Mouse (Mus musculus): ENCODE data around the gene Gpkow. TPM values are rescaled to one million over a fixed set of nuclear protein-coding genes. Genes with fewer than 3 reads are reported as not detected.

Gpkow gene
- polyA plus RNA-seq (2015; fragmentation: Nextera tagmentation; extraction: Ambion mirVana): 36.7 and 37.7 TPM in 2 replicates

DNA sequence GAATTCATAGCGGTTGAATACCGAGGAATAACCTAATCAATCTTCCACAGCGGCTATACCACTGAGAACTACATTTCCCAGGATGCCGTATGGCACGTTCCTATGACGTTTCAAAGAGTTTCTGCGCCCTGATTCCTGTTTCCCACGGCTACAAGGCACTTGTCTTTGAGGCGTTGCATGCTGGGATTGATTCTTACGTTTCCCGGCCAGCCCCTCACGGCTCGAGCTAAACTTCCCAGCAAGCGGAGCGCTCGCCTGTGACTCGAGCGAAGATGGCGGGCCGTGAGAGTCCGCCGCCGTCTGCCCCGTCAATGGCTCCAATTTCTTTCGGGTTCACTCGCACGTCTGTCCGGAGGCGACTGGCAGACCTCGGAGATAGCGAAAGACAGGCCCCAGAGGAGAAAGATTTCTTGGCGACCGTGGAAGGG is at the start of gene Gpkow:
TSS of gene Gpkow (plus strand) at position 178 of the 428 bp plus-strand sequence.

DNA sequence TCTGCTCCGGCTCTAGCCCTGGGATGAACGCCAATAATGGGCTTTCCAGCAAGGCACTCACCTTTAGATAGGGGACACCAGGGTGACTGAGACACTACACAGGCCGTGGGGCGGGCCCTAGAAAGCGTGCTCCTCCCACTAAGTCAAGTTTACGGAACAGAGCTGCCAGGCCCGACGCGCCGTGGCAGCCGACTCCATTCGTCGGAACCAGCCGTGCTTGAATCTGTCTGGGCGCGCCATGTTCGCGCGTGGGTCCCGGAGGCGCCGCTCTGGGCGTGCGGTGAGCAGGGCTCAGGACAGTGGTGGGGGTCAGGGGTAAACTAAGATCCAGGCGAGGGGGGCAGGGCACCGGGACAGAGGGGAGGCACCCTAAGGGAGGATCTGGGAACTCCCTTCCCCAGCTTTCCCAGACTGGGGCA is 39.7 kb upstream of the Gpkow start, which contains the start of gene Prickle3:
TSS of gene Prickle3 (plus strand) at position 40 of the 419 bp plus-strand sequence.

DNA sequence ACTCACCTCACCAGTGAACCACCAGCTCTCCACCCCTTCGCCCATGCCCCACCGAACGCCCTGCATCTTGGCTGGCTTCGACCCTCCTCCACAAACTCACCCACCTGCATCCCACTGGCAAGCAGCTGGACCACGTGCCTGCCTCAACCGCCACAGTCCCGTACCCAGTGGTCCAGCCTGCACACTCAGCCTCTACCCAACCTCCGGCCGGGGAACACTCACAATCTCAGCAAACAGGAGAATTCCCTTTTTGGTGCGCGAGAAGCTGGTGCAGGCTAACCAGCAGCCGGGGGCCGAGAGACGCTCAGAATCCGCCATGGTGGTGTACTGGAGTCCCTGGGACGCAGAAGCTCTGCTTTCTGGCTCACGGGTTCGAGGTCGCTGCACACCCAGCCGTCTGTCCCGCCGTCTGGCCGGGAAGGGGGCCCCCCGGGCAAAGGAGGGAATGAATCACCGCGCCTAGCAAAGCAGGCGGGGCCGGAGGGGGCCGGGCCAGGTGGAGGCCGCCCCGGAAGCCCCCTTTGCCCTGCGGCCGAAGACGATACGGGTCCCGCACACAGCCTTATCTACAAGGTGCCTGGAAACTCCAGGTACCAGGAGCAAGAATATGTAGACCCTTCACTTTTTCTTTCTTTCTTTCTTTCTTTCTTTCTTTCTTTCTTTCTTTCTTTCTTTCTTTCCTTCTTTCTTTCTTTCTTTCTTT is 25.9 kb upstream of the Gpkow start, which contains the start of gene Plp2:
TSS of gene Plp2 (minus strand) at position 470 of the 703 bp plus-strand sequence.

DNA sequence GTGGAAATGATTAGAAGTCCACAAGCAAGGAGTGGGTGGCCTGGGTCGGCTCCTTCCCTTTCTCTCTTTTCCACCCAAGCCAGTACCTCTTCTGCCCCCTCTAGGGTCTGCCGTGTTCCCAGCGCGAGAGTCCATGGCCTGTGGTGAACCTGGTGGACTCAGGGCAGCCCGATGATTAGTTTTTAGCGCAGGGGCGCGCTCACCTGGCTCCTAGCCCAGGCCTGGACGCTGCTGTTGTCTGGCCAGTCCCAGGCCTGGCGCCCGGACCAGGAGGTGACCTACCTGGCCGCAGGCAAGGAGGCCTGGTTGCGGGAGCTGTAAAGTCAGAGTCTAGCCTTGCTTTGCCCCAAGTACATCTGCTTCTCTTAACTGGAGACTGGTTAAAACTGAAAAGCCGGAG is 16.1 kb upstream of the Gpkow start, which contains the start of gene Magix:
TSS of gene Magix (minus strand) at position 388 of the 400 bp plus-strand sequence.

DNA sequence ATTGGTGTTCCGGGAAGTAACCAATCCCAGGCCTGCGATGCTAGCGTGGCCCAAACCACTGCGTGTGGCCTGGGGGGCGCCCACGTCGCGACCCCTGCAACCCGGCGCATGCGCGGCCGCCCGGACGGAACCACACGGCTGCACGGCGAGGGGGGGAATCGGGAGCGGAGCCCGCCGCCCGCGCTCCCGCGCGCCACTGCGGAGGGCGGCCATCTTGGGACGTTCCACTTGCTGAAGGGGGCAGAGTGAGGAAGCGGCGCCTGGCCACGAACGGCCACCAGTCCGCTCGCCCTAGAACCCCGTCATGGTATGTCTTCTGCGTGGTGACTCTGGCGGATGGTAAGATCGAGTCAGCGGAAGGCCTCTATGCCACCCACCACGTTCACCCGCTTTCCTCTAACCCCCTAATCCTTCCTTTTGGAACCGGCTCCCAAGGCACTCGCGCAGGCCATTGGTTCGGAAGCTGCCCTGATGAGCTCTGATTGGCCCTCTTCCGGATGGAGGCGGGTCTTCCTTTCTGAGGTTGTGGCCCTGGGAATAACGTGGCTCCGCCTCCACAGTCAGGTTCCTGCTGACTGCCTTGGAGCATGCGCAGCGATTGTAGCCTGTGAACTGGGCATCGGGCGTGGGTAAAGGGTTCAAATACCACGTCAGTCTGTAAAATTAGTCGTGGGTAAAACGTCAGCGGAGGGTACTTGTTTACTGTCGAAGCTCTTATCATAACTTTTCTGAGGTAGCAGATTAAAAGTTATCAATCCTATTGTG is 17.4 kb downstream of the Gpkow start, which contains the start of gene Wdr45:
TSS of gene Wdr45 (plus strand) at position 199 of the 765 bp plus-strand sequence.

DNA sequence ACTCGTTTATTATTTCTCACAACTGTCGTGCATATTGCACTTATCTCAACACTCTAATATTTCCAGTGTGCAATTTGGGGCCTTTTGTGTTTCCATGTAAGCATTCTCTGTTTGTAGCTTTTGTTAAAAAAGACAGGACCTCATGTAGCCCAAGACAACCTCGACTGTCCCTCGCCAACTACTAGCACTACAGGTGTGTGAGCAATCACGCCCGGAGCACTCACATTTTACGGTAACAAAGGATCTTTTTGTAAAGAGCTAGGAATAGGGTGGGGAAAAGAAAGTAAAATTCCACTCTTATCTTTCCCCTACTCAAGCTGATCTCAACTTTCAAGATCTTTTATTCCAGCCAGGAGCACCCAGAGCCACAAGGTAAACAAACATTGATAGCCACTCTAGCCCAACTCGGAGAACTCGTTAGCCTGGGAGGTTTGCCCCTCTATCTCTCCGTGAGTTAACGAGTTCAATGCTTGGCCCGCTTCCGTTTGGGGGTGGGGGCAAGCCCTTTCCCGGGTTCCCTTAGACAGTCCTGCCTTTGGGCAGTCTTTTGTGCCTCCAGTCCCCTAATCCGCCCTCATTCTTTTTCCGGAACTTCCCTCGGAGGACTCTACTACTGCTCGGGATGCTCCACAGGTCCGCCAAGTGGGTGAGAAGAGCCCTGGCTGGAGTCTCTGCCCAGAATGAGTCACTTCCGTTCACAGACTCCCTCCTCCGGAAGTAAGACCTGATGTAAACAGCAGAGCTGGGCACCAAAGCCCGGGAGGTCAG is 24.8 kb downstream of the Gpkow start, which contains the start of gene Gm45208:
TSS of gene Gm45208 (plus strand) at position 732 of the 768 bp plus-strand sequence.

DNA sequence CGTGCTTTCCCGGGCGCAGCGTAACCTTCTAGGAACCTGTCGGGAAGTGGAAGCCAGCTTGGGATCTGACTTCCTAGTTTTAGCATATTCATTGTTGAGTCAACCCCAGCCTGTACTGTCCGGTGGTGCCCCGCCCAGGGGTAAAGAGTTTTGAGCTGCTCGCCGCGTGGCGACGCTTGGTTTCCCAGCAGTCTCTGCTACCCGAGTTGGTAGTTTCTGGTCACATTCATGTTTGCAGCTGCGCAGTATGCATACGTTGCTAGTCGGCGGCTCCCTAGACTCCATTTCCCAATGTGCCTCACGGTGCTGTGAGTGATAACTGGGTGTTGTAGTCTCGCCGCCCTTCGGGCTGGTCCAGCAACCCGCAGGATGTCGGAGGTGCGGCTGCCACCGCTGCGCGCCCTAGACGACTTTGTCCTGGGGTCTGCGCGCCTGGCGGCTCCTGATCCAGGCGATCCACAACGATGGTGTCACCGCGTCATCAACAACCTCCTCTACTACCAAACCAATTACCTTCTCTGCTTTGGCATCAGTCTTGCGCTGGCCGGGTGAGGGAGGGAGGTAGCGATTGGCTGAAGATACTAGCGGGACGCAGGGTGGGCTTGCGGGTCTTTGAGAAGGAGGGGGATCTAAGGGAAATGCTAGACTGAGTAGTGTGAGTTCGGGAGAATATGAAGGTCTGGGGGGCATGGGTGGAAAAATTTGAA is 31.4 kb downstream of the Gpkow start, which contains the start of gene Praf2:
TSS of gene Praf2 (plus strand) at position 225 of the 707 bp plus-strand sequence.

DNA sequence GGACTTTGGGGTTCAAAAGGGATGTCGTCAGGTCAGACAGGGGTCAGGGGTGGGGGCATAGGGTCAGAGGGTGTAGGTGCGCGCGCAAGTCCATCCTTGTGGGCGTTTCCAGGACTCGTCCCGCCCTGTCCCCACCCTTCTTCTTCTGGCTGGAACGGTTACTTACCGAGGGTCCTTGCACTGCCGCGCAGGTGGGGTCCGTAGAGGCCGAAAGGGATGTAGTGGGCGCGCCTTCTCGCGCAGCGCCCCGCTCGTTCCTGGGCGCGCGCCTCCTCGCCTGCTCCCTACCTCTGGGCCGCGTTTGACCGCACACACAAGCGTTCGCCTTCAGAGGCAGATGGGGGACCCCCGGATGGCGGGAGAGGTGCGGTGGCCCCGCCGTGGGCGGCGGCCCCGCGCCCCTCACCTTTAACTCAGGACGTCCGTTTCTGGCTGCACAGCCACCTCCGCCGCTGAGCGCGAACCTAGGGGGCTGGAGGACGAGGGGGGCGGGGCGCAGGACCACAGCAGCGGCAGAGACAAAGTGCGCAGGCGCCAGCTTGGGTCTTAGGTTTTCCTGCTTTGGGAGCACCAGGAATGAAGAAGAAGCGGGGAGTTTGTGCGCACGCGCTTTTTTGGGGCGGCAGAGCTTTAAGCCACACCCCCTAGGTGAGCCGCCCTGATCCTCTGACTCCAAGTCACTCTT is 53.6 kb downstream of the Gpkow start, which contains the start of gene Ccdc120:
TSS of gene Ccdc120 (minus strand) at position 474 of the 685 bp plus-strand sequence.

Other genes with a start within 250 kb of the Gpkow start
- 0.14 TPM in 1 of 2 replicates, not detected in the other for gene Foxp3, start 123.5 kb upstream of the Gpkow start, polyA plus RNA-seq (2015; fragmentation: Nextera tagmentation; extraction: Ambion mirVana)
- gene Ppp1r3f, start 122.8 kb upstream of the Gpkow start, polyA plus RNA-seq (2015; fragmentation: Nextera tagmentation; extraction: Ambion mirVana): 9.4 and 10.0 TPM in 2 replicates
- 19.7 and 20.6 TPM in 2 replicates for gene Ccdc22, start 91.6 kb upstream of the Gpkow start, polyA plus RNA-seq (2015; fragmentation: Nextera tagmentation; extraction: Ambion mirVana)
- 0.03 and 0.19 TPM in 2 replicates for gene Cacna1f, start 90.0 kb upstream of the Gpkow start, polyA plus RNA-seq (2015; fragmentation: Nextera tagmentation; extraction: Ambion mirVana)
- 301 and 346 TPM in 2 replicates for gene Syp, start 58.7 kb upstream of the Gpkow start, polyA plus RNA-seq (2015; fragmentation: Nextera tagmentation; extraction: Ambion mirVana)
- 1.6 and 1.8 TPM in 2 replicates for gene Prickle3, start 39.9 kb upstream of the Gpkow start, polyA plus RNA-seq (2015; fragmentation: Nextera tagmentation; extraction: Ambion mirVana)
- gene Plp2, start 25.7 kb upstream of the Gpkow start, polyA plus RNA-seq (2015; fragmentation: Nextera tagmentation; extraction: Ambion mirVana): 24.1 and 30.5 TPM in 2 replicates
- 0.09 TPM in 1 of 2 replicates, not detected in the other for gene Magix, start 15.9 kb upstream of the Gpkow start, polyA plus RNA-seq (2015; fragmentation: Nextera tagmentation; extraction: Ambion mirVana)
- gene Wdr45, start 17.2 kb downstream of the Gpkow start, polyA plus RNA-seq (2015; fragmentation: Nextera tagmentation; extraction: Ambion mirVana): 32.1 and 33.5 TPM in 2 replicates
- gene Gm45208, start 25.1 kb downstream of the Gpkow start, polyA plus RNA-seq (2015; fragmentation: Nextera tagmentation; extraction: Ambion mirVana): 1.1 TPM in 1 of 2 replicates, not detected in the other
- gene Praf2, start 31.3 kb downstream of the Gpkow start, polyA plus RNA-seq (2015; fragmentation: Nextera tagmentation; extraction: Ambion mirVana): 127 and 148 TPM in 2 replicates
- 38.8 and 40.7 TPM in 2 replicates for gene Ccdc120, start 53.8 kb downstream of the Gpkow start, polyA plus RNA-seq (2015; fragmentation: Nextera tagmentation; extraction: Ambion mirVana)
- 21.2 and 23.8 TPM in 2 replicates for gene Tfe3, start 65.4 kb downstream of the Gpkow start, polyA plus RNA-seq (2015; fragmentation: Nextera tagmentation; extraction: Ambion mirVana)
- 52.2 and 56.6 TPM in 2 replicates for gene Gripap1, start 92.6 kb downstream of the Gpkow start, polyA plus RNA-seq (2015; fragmentation: Nextera tagmentation; extraction: Ambion mirVana)
- gene Kcnd1, start 125.2 kb downstream of the Gpkow start, polyA plus RNA-seq (2015; fragmentation: Nextera tagmentation; extraction: Ambion mirVana): 7.6 and 8.1 TPM in 2 replicates
- 34.5 and 38.3 TPM in 2 replicates for gene Otud5, start 144.2 kb downstream of the Gpkow start, polyA plus RNA-seq (2015; fragmentation: Nextera tagmentation; extraction: Ambion mirVana)
- 27.0 and 30.5 TPM in 2 replicates for gene Pim2, start 181.1 kb downstream of the Gpkow start, polyA plus RNA-seq (2015; fragmentation: Nextera tagmentation; extraction: Ambion mirVana)
- gene Slc35a2, start 186.9 kb downstream of the Gpkow start, polyA plus RNA-seq (2015; fragmentation: Nextera tagmentation; extraction: Ambion mirVana): 50.9 and 54.9 TPM in 2 replicates
- gene Pqbp1, start 202.1 kb downstream of the Gpkow start, polyA plus RNA-seq (2015; fragmentation: Nextera tagmentation; extraction: Ambion mirVana): 190 and 200 TPM in 2 replicates
- gene Timm17b, start 202.2 kb downstream of the Gpkow start, polyA plus RNA-seq (2015; fragmentation: Nextera tagmentation; extraction: Ambion mirVana): 124 and 134 TPM in 2 replicates
- gene Gm10491, start 210.7 kb downstream of the Gpkow start, polyA plus RNA-seq (2015; fragmentation: Nextera tagmentation; extraction: Ambion mirVana): not detected in 2 replicates
- not detected in 2 replicates for gene Gm10490, start 212.4 kb downstream of the Gpkow start, polyA plus RNA-seq (2015; fragmentation: Nextera tagmentation; extraction: Ambion mirVana)
- 611 and 654 TPM in 2 replicates for gene Pcsk1n, start 222.7 kb downstream of the Gpkow start, polyA plus RNA-seq (2015; fragmentation: Nextera tagmentation; extraction: Ambion mirVana)
- gene Eras, start 231.5 kb downstream of the Gpkow start, polyA plus RNA-seq (2015; fragmentation: Nextera tagmentation; extraction: Ambion mirVana): not detected in 2 replicates

Data from neural tube, postnatal 0 days (tissue).